Mouse (Mus musculus) intestine, postnatal 0 days (tissue): ENCODE data around the gene Dlst. TPM values are rescaled to one million over a fixed set of nuclear protein-coding genes. Genes with fewer than 3 reads are reported as not detected.
A peak's percentile ranks its signal among the peaks of the same experiment; 100 is the strongest.

Experiments used
- ATAC-seq: fragments of 200-750 bp; cut with Nextera tagmentation; 2 replicates; pipeline ENCODE4 v1.8.0; 2017; ENCODE audit warnings: mild to moderate bottlenecking, moderate TSS enrichment, moderate library complexity
- H3K27ac ChIP-seq: fragments of 300-500 bp; sonication (generic); 2 replicates; pipeline ENCODE4 v1.5.1; 2014; ENCODE audit warnings: mild to moderate bottlenecking, low read depth, low read length, moderate library complexity
- H3K27me3 ChIP-seq: fragments of 300-500 bp; sonication (generic); replicated peaks from 2 replicates; pipeline ENCODE4 v1.6.1; 2014; ENCODE audit warnings: low read length, mixed read lengths; ENCODE audit not compliant: control insufficient read depth, insufficient read depth
- H3K36me3 ChIP-seq: fragments of 300-500 bp; sonication (generic); 2 replicates; pipeline ENCODE4 v1.6.1; 2014; ENCODE audit warnings: mild to moderate bottlenecking, moderate library complexity; ENCODE audit not compliant: control insufficient read depth, insufficient read depth
- H3K4me1 ChIP-seq: fragments of 300-500 bp; sonication (generic); replicated peaks from 2 replicates; pipeline ENCODE4 v1.6.1; 2014; ENCODE audit warnings: antibody characterized with exemption, low read length, mixed read lengths; ENCODE audit not compliant: control insufficient read depth, insufficient read depth
- H3K4me2 ChIP-seq: fragments of 300-500 bp; sonication (generic); replicated peaks from 2 replicates; pipeline ENCODE4 v1.6.1; 2014; ENCODE audit warnings: low read depth, mild to moderate bottlenecking, moderate library complexity
- H3K4me3 ChIP-seq: fragments of 300-500 bp; sonication (generic); 2 replicates; pipeline ENCODE4 v1.5.1; 2014; ENCODE audit warnings: low read depth, low read length
- H3K9ac ChIP-seq: fragments of 300-500 bp; sonication (generic); 2 replicates; pipeline ENCODE4 v1.6.1; 2014; ENCODE audit warnings: mild to moderate bottlenecking, low read depth, low read length
- H3K9me3 ChIP-seq: fragments of 300-500 bp; sonication (generic); 2 replicates; pipeline ENCODE4 v1.6.1; 2016; ENCODE audit warnings: mixed run types; ENCODE audit not compliant: control insufficient read depth
- CTCF ChIP-seq: sonication (generic); IDR thresholded peaks from 2 replicates; pipeline ENCODE4 v1.5.1; 2016; ENCODE audit warnings: low read depth, mild to moderate bottlenecking, control low read depth, antibody characterized with exemption, moderate library complexity
- WGBS: fragments of 180-500 bp; shearing (Covaris S2); extraction: QIAGEN DNeasy Blood & Tissue Kit; methylation state at CpG from one replicate; pipeline ENCODE4 v1.1.7; 2014; 5-methylcytosine and 5-hydroxymethylcytosine counted together
- polyA plus RNA-seq: library from polyadenylated mRNA; unstranded; fragments of >200 nt; fragmentation: Nextera tagmentation; extraction: Ambion mirVana; gene quantifications from 2 replicates; pipeline ENCODE4 v1.2.1, GENCODE M21; 2015

Dlst gene
- polyA plus RNA-seq, 1 experiment from 2014 or later, result 119 TPM

GRCm38 (mm10) chr12:85110011-85110697 lies 479 bp upstream of the Dlst start:
- WGBS, result 12% methylated on average over 18 of the region's 18 CpGs
- Histone ChIP-seq H3K9me3 (no peaks in the 10 kb centered on the region), H3K4me2 (peak overlapping the region; percentile 87), H3K4me1 (peaks cover 10% of the 10 kb centered on the region), H3K27ac (peak overlapping the region; percentile 94; the same call in 1 of the 2 replicates), H3K27me3 (no peaks in the 10 kb centered on the region), H3K36me3 (peaks cover 8% of the 10 kb centered on the region; the same call in 1 of the 2 replicates), H3K9ac (peak overlapping the region; percentile 94), H3K4me3 (peak overlapping the region; percentile 100)
- no peak for ATAC-seq
- TF ChIP-seq CTCF, result no peak

DNA sequence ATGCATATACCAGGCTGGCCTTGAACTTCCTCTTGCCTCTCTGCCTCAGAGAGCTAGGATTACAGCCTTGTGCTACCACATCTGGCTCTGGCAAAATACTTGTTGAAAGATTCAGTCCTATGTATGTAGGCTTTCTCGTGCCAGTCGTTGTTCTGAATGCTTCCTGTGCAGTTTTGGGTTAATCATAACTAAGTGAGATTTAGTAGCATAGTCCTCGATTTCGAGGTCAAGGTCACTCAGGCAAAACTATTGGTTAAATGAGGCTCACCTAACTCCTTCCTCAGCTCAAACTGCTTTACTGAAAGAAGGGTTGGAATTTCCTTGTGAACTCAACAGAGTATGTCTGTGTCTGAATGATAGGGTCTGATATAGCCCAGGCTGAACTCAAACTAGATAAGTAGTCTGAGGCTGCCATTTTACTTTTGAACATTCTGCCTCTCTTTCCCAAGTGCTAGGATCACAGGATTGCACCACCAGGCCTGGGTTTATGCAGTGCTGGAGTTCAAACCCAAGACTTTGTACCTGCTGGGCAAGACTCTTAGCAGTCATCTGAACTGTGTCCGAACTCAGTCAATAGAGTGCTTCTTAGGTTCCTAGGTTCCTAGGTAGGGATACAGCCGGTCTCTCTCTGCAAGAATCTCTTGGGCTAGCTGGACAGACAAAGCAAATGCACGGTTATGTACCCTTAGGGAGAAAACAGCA lies 2.1 kb downstream of the Dlst start:
- peaks cover 13% of the 10 kb centered on the region; the same call in 1 of the 2 replicates for H3K36me3 ChIP-seq
- WGBS, result 62% methylated on average over 7 of the region's 7 CpGs
- no peak for TF ChIP-seq CTCF
- H3K27me3 ChIP-seq, result no peaks in the 10 kb centered on the region
- ATAC-seq, result peak; percentile 81
- peaks cover 10% of the 10 kb centered on the region for H3K4me1 ChIP-seq
- peak overlapping the region; percentile 91 for H3K27ac ChIP-seq
- H3K4me3 ChIP-seq, result peak overlapping the region; percentile 100; the same call in 1 of the 2 replicates
- peak overlapping the region; percentile 87 for H3K4me2 ChIP-seq
- H3K9ac ChIP-seq, result peak overlapping the region; percentile 37; the same call in 1 of the 2 replicates
- H3K9me3 ChIP-seq, result no peaks in the 10 kb centered on the region

- no peak overlapping the region for H3K4me3 ChIP-seq
- ATAC-seq, result peak; percentile 83
- peak overlapping the region; percentile 87 for H3K4me2 ChIP-seq
- 31% methylated on average over 3 of the region's 3 CpGs for WGBS
- peaks cover 10% of the 10 kb centered on the region for H3K4me1 ChIP-seq
- TF ChIP-seq CTCF, result no peak
- H3K9me3 ChIP-seq, result no peaks in the 10 kb centered on the region
- H3K27ac ChIP-seq, result peak overlapping the region; percentile 91
- peaks cover 20% of the 10 kb centered on the region; the same call in 1 of the 2 replicates for H3K36me3 ChIP-seq
- 0 out of 2 replicates have a peak overlapping the region, but pooled peaks have one; percentile 37 for H3K9ac ChIP-seq
- H3K27me3 ChIP-seq, result no peaks in the 10 kb centered on the region
These were observed 2.7 kb downstream of the Dlst start for GRCm38 (mm10) chr12:85113337-85113736.

- WGBS, result 93% methylated on average over 3 of the region's 3 CpGs
- Histone ChIP-seq H3K36me3 (peaks cover 25% of the 10 kb centered on the region), H3K4me3 (no peak overlapping the region), H3K9ac (no peak overlapping the region), H3K4me1 (peaks cover 10% of the 10 kb centered on the region), H3K4me2 (no peak overlapping the region; the same call in 1 of the 2 replicates), H3K27ac (peak overlapping the region; percentile 91), H3K9me3 (no peaks in the 10 kb centered on the region), H3K27me3 (no peaks in the 10 kb centered on the region)
- no peak for TF ChIP-seq CTCF
- no peak for ATAC-seq
These were observed 3.3 kb downstream of the Dlst start for GRCm38 (mm10) chr12:85113917-85114316.

GRCm38 (mm10) chr12:85115678-85116077 lies 5.0 kb downstream of the Dlst start:
- WGBS, result 71% methylated on average over 7 of the region's 7 CpGs
- no peak for ATAC-seq
- Histone ChIP-seq H3K4me3 (no peak overlapping the region), H3K9me3 (no peaks in the 10 kb centered on the region), H3K4me2 (no peak overlapping the region), H3K36me3 (peaks cover 41% of the 10 kb centered on the region), H3K4me1 (peaks cover 4% of the 10 kb centered on the region), H3K27ac (no peak overlapping the region), H3K9ac (no peak overlapping the region), H3K27me3 (no peaks in the 10 kb centered on the region)
- TF ChIP-seq CTCF, result no peak

GRCm38 (mm10) chr12:85121806-85122459 lies 11.3 kb downstream of the Dlst start:
- no peak overlapping the region for H3K4me3 ChIP-seq
- no peak for TF ChIP-seq CTCF
- H3K4me1 ChIP-seq, result 0 out of 2 replicates have a peak, but pooled peaks cover 3% of the 10 kb centered on the region
- H3K27me3 ChIP-seq, result no peaks in the 10 kb centered on the region
- H3K36me3 ChIP-seq, result peaks cover 67% of the 10 kb centered on the region
- H3K27ac ChIP-seq, result no peak overlapping the region
- no peak overlapping the region for H3K4me2 ChIP-seq
- no peaks in the 10 kb centered on the region for H3K9me3 ChIP-seq
- H3K9ac ChIP-seq, result no peak overlapping the region
- ATAC-seq, result no peak
- 89% methylated on average over 9 of the region's 9 CpGs for WGBS
